Comparison of ENCODE assay signal across 21 mouse cellular contexts in genomic region chr12:5211884-5212283, GRCm38 (mm10).
"Had no signal": no experiment of that assay in that cellular context is flagged by ENCODE, and none has a peak within 500 bp of the region (broad histone marks: within the 10 kb centered on the region; RNA-seq: fewer than 3 reads in every experiment).

No protein-coding gene starts in this region.

- H3K27ac ChIP-seq: kidney, embryonic 15.5 days; limb, embryonic 12.5 days; limb, embryonic 15.5 days; liver, embryonic 14.5 days; macrophage; midbrain, embryonic 12.5 days; neural tube, embryonic 12.5 days; neural tube, embryonic 15.5 days had no signal

- H3K27me3 ChIP-seq: kidney, embryonic 15.5 days; limb, embryonic 12.5 days; limb, embryonic 15.5 days; midbrain, embryonic 12.5 days; midbrain, embryonic 15.5 days; neural tube, embryonic 12.5 days; neural tube, embryonic 15.5 days had no signal

- H3K4me2 ChIP-seq: kidney, embryonic 15.5 days; limb, embryonic 12.5 days; limb, embryonic 15.5 days; liver, embryonic 11.5 days; lung, embryonic 14.5 days; midbrain, embryonic 12.5 days; midbrain, embryonic 15.5 days; neural tube, embryonic 12.5 days; neural tube, embryonic 15.5 days had no signal

- ATAC-seq: liver, postnatal 0 days; lung, postnatal 0 days; midbrain, embryonic 15.5 days had no signal

- DNase-seq: kidney, adult 11 months; kidney, adult 8-10 months; kidney, postnatal 10 days; kidney, postnatal 36 days; liver, postnatal 0 days; lung, embryonic 14.5 days; right cerebral cortex, adult 18-20 months; right cerebral cortex, postnatal 14 days; right cerebral cortex, postnatal 4 days; thymus, postnatal 25 days had no signal

- H3K4me3 ChIP-seq: kidney, embryonic 15.5 days; limb, embryonic 12.5 days; limb, embryonic 15.5 days; midbrain, embryonic 12.5 days; midbrain, embryonic 15.5 days; neural tube, embryonic 12.5 days; neural tube, embryonic 15.5 days had no signal

- H3K36me3 ChIP-seq: kidney, embryonic 15.5 days; midbrain, embryonic 12.5 days; midbrain, embryonic 15.5 days; neural tube, embryonic 12.5 days; neural tube, embryonic 15.5 days had no signal

- H3K9ac ChIP-seq: kidney, embryonic 15.5 days; limb, embryonic 12.5 days; limb, embryonic 15.5 days; liver, embryonic 14.5 days; liver, postnatal 0 days; lung, embryonic 14.5 days; midbrain, embryonic 12.5 days; midbrain, embryonic 15.5 days; neural tube, embryonic 12.5 days; neural tube, embryonic 15.5 days had no signal

- H3K9me3 ChIP-seq: kidney, embryonic 15.5 days; limb, embryonic 12.5 days; limb, embryonic 15.5 days; midbrain, embryonic 12.5 days; midbrain, embryonic 15.5 days; neural tube, embryonic 12.5 days; neural tube, embryonic 15.5 days had no signal
